Mouse (Mus musculus) hindbrain, embryonic 13.5 days (tissue): Measurements from ENCODE around the gene Babam2. TPM values are rescaled to one million over a fixed set of nuclear protein-coding genes. Genes with fewer than 3 reads are reported as not detected.
A peak's percentile ranks its signal among the peaks of the same experiment; 100 is the strongest.

Source experiments
- ATAC-seq: fragments of 200-750 bp; cut with Nextera tagmentation; 2 replicates; pipeline ENCODE4 v1.8.0; 2017; ENCODE audit warnings: moderate TSS enrichment; ENCODE audit not compliant: low FRiP score
- H3K27ac ChIP-seq: fragments of 300-500 bp; sonication (generic); 2 replicates; pipeline ENCODE4 v1.5.1; 2015; ENCODE audit warnings: inconsistent platforms, mild to moderate bottlenecking, moderate library complexity
- H3K27me3 ChIP-seq: fragments of 300-500 bp; sonication (generic); 2 replicates; pipeline ENCODE4 v1.6.1; 2015; ENCODE audit warnings: mild to moderate bottlenecking, inconsistent platforms
- H3K36me3 ChIP-seq: fragments of 300-500 bp; sonication (generic); 2 replicates; pipeline ENCODE4 v1.6.1; 2015; ENCODE audit warnings: mild to moderate bottlenecking, inconsistent platforms
- H3K4me1 ChIP-seq: fragments of 300-500 bp; sonication (generic); replicated peaks from 2 replicates; pipeline ENCODE4 v1.6.1; 2015; ENCODE audit warnings: inconsistent platforms
- H3K4me2 ChIP-seq: fragments of 300-500 bp; sonication (generic); 2 replicates; pipeline ENCODE4 v1.6.1; 2015; ENCODE audit warnings: inconsistent platforms, mild to moderate bottlenecking, moderate library complexity
- H3K4me3 ChIP-seq: fragments of 300-500 bp; sonication (generic); 2 replicates; pipeline ENCODE4 v1.5.1; 2015; ENCODE audit warnings: mild to moderate bottlenecking, inconsistent platforms
- H3K9ac ChIP-seq: fragments of 300-500 bp; sonication (generic); 2 replicates; pipeline ENCODE4 v1.6.1; 2015; ENCODE audit warnings: mild to moderate bottlenecking, inconsistent platforms
- H3K9me3 ChIP-seq: fragments of 300-500 bp; sonication (generic); 2 replicates; pipeline ENCODE4 v1.6.1; 2016; ENCODE audit warnings: inconsistent platforms
- WGBS: fragments of 180-500 bp; shearing (Covaris S2); methylation state at CpG from one replicate; pipeline ENCODE4 v1.1.7; 2015; 5-methylcytosine and 5-hydroxymethylcytosine counted together
- polyA plus RNA-seq: library from polyadenylated mRNA; unstranded; fragments of >200 nt; fragmentation: Nextera tagmentation; extraction: Ambion mirVana; gene quantifications from 2 replicates; pipeline ENCODE4 v1.2.1, GENCODE M21; 2015

Babam2 gene
- polyA plus RNA-seq, 1 experiment from 2014 or later: 58.4 TPM

DNA sequence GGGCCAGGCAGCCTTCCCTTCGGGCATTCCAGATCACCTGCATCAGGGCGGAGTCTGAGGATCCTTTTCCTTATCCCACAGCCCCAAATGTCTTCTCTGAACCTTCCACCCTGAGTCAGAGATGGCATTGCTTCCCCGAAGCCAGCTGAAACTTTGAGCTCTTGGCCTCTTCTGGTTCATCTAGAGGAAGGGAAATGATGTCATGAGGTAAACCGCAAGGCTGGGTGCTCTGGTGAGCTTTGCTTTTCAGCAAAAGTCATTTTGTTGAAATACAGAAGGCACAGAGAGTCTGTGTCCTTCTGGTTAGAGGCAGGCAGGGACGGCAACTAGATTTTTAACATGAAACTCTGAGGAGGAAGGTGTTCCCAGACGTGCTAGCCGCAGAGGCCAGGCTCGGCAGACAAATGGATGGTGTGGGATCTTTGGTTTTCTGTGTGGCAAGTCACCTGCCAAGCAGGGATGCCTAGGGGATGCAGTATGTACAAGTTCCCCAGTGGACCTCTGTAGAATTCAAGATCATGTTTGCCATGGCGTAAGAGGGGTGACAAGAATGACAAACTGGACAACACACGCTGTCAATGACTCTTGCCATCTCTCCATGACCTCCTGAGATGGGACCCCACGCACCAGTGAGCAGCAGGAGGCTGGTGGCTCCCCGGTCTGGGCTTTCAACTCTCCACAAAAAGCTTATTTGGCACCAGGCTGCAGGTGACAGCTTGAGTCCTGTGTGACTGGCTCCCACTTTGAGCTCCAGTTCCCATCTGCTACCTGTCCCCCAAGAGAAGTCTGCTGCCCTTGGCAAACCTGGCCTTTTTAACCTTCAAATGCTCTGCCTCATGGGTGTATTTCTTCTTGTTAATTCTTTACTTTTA is 406.9 kb downstream of the Babam2 start:
- H3K4me3 ChIP-seq: no peak overlapping the region
- no peaks in the 10 kb centered on the region for H3K36me3 ChIP-seq
- no peak overlapping the region for H3K4me2 ChIP-seq
- peaks cover 11% of the 10 kb centered on the region for H3K4me1 ChIP-seq
- H3K9me3 ChIP-seq: no peaks in the 10 kb centered on the region
- no peak overlapping the region for H3K27ac ChIP-seq
- no peaks in the 10 kb centered on the region for H3K27me3 ChIP-seq
- H3K9ac ChIP-seq: no peak overlapping the region
- no peak for ATAC-seq
- 87% methylated on average over 12 of the region's 12 CpGs for WGBS

DNA sequence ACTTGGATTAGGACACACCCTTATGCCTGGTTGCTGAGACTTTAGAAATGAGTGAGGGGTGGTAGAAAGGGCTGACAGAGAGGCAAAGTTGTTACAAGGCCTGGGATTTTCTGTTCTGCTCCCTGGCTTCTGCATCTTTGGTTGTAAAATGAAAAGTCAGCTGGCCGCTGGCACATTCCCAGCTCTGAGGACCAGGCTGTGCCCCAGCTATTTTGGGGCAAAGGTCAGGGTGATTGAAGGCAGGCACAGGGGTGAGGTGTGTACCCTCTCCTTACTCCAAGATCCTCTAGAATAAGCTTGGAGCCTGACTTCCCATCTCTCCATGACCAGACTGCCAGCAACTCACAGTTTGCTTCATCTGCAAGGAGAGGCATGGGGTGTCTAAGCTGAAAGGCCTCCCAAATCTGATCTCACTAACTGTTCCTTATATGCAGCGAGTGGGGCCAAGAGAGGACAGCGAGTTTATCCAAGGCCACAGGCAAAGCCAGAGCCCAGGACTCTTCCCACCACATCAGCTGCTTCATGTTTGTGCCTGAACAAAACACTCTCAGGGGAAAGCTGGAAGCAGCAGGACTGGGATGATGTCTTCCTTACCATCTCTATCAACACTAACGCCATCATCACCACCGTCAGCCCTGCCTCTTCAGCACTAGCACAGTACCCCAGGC is 409.1 kb downstream of the Babam2 start:
- Histone ChIP-seq H3K4me1 (peaks cover 11% of the 10 kb centered on the region), H3K9ac (no peak overlapping the region), H3K27me3 (no peaks in the 10 kb centered on the region), H3K4me2 (no peak overlapping the region), H3K36me3 (no peaks in the 10 kb centered on the region), H3K4me3 (no peak overlapping the region), H3K9me3 (no peaks in the 10 kb centered on the region), H3K27ac (no peak overlapping the region)
- WGBS: 90% methylated on average over 5 of the region's 5 CpGs
- ATAC-seq: no peak

DNA sequence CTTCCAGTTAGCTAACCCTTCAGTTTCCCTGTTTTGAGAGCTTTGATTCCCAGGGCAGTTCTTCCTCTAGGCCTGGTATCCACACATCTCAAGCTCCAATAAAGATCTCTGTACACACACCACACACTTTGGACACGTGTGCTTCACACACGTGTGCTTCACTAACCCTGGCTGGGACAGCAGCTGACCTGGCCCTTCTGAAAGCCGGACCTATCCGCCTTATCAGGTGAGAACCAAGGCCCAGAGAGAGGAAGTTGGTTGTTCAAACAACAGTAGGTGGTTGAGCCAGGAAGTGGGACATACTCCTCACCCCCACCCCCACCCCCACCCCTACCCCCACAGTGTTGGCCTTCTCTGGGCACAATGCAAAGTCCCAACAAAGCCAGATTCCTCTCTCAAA is 413.2 kb downstream of the Babam2 start:
- WGBS: 92% methylated on average over 4 of the region's 4 CpGs
- ATAC-seq: no peak
- no peak overlapping the region for H3K9ac ChIP-seq

DNA sequence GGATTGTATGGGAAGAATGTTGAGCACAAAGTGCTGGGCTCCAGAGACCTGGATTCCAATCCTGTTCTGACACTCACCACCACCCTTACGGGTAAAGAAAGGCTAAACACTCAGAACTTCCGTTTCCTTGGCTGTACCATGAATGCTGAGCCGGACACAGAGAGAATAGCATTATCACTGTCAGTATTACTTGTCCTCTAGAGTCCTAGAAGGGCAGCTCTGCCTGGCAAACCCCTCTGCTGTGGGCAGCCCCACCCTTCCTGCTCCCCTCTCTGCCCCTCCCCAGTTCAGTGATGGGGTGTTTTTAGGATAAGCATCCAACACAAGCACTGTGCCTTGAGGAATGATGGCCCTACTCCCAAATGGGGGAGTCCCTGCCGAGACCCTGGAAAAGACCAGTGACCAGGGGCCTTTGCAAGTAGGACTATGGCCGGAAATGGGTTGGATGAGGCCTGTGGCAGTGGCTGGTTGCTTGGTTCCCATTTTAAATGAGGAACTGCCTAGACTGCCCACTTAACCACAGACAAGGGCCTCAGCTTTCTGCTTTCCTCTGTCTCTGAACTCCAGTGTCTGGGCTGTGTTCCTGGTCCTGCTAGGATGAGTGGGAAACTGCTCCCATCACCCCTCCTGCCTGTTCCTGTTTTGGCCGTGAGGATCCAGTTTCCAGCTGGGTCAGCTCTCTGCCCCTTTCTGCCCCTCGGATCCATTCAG is 414.9 kb downstream of the Babam2 start:
- no peak overlapping the region for H3K4me2 ChIP-seq
- ATAC-seq: no peak
- H3K27ac ChIP-seq: no peak overlapping the region
- H3K4me1 ChIP-seq: no peaks in the 10 kb centered on the region
- no peaks in the 10 kb centered on the region for H3K9me3 ChIP-seq
- H3K4me3 ChIP-seq: no peak overlapping the region
- 82% methylated on average over 7 of the region's 7 CpGs for WGBS
- H3K36me3 ChIP-seq: no peaks in the 10 kb centered on the region
- no peaks in the 10 kb centered on the region for H3K27me3 ChIP-seq
- H3K9ac ChIP-seq: no peak overlapping the region

More for the DNA sequence above, 413.2 kb downstream of the Babam2 start:
- Histone ChIP-seq H3K27ac (no peak overlapping the region), H3K4me2 (no peak overlapping the region), H3K27me3 (no peaks in the 10 kb centered on the region), H3K36me3 (no peaks in the 10 kb centered on the region), H3K9me3 (no peaks in the 10 kb centered on the region), H3K4me3 (no peak overlapping the region), H3K4me1 (no peaks in the 10 kb centered on the region)

DNA sequence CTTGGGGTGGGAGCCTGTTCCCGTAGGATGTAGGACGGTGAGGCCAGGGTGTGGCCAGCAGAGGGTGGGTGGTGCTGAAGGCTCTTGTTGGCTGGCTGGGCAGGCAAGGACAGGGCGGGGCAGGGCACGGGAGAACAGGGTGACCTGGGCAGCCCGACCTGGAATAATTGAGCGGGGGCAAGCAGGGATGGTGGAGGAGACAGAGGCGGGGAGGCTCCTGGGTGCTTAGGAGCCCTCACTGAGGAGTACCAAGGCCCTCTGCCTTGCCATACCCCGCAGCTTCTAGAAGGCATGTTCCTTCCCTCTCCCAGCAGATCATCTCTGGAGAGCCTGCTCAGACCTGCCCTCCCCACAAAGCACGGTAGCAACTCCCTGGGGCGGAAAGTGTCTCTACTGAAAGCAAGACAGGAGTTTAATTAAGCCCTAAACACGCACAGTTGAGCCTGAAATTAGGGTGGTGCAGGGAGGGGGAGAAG is 423.5 kb downstream of the Babam2 start:
- 55% methylated on average over 11 of the region's 11 CpGs for WGBS
- H3K27ac ChIP-seq: no peak overlapping the region
- H3K36me3 ChIP-seq: no peaks in the 10 kb centered on the region
- no peak overlapping the region for H3K4me2 ChIP-seq
- H3K9ac ChIP-seq: no peak overlapping the region
- peaks cover 4% of the 10 kb centered on the region; the same call in 1 of the 2 replicates for H3K4me1 ChIP-seq
- no peak for ATAC-seq
- no peaks in the 10 kb centered on the region for H3K9me3 ChIP-seq
- H3K4me3 ChIP-seq: no peak overlapping the region
- no peaks in the 10 kb centered on the region for H3K27me3 ChIP-seq

DNA sequence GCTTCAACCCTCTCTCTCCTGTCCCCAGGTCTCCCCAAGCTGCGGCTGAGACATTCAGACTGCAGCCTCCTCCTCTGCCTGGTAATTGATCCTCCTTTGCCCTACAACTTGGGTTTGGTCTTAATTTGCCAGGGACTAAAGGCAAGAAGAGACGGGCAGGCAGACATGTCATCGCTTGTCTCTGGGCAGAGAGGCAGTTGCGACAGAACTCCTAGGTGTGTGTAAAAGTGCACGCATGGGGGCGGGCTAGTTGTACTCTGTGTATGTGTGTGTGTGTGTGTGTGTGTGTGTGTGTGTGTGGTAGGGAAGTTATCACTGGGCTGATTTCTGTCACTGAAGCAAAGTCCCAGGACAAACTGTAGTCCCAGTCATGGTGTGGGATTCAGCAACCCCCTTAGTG is 424.5 kb downstream of the Babam2 start:
- Histone ChIP-seq H3K27me3 (no peaks in the 10 kb centered on the region), H3K9me3 (no peaks in the 10 kb centered on the region), H3K4me2 (no peak overlapping the region), H3K9ac (no peak overlapping the region), H3K4me1 (peaks cover 4% of the 10 kb centered on the region; the same call in 1 of the 2 replicates), H3K27ac (no peak overlapping the region), H3K36me3 (no peaks in the 10 kb centered on the region), H3K4me3 (no peak overlapping the region)
- 92% methylated on average over 6 of the region's 6 CpGs for WGBS
- no peak for ATAC-seq

DNA sequence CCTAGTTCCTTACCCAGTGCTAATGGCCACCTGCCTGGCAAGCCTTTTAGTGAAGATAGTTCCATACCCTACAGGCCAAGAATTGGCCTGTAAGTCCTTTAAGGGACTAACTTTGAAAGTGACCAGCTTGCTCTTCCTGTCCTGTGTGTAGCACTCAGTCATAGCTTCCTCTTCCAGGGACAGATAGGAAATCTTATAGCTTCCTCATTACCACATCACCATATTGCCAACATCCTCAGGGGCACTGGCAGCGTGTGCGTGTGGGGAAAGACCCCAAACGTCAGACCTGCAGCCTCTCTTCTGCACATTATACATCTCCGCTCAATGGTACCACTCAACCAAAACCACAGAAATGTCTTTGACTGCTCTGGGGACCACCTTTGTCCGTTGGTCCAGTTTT is 424.9 kb downstream of the Babam2 start:
- 87% methylated on average over 5 of the region's 5 CpGs for WGBS
- Histone ChIP-seq H3K27ac (no peak overlapping the region), H3K4me3 (no peak overlapping the region)

DNA sequence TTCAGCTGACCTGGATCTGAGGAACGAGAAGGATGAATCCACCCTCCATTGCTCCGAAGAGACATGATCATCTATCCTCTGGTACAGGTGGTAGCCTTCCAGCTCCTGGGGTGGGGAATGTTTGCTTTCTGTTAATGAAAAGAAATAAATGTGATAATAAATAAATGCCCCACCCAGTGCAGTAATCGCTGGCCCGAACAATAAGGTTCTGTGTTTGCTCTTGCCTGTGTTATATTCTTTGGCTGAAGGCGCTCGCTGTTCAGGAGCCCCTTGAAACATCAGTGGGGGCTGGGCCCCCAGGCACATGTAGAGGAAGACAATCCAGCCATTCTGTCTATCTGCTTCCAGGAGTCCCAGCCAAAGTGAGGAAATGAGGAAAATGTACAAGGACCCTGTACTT is 427.5 kb downstream of the Babam2 start:
- H3K36me3 ChIP-seq: no peaks in the 10 kb centered on the region
- H3K4me3 ChIP-seq: no peak overlapping the region
- H3K9ac ChIP-seq: no peak overlapping the region
- ATAC-seq: no peak
- H3K27me3 ChIP-seq: peaks cover 14% of the 10 kb centered on the region; the same call in 1 of the 2 replicates
- H3K4me2 ChIP-seq: no peak overlapping the region
- no peaks in the 10 kb centered on the region for H3K9me3 ChIP-seq
- peaks cover 4% of the 10 kb centered on the region; the same call in 1 of the 2 replicates for H3K4me1 ChIP-seq
- whole genome bisulfite sequencing: 89% methylated on average over 6 of the region's 6 CpGs
- H3K27ac ChIP-seq: no peak overlapping the region

More for the DNA sequence above, 424.9 kb downstream of the Babam2 start:
- Histone ChIP-seq H3K4me1 (peaks cover 4% of the 10 kb centered on the region; the same call in 1 of the 2 replicates), H3K27me3 (no peaks in the 10 kb centered on the region), H3K4me2 (no peak overlapping the region), H3K9me3 (no peaks in the 10 kb centered on the region), H3K36me3 (no peaks in the 10 kb centered on the region), H3K9ac (no peak overlapping the region)
- no peak for ATAC-seq

DNA sequence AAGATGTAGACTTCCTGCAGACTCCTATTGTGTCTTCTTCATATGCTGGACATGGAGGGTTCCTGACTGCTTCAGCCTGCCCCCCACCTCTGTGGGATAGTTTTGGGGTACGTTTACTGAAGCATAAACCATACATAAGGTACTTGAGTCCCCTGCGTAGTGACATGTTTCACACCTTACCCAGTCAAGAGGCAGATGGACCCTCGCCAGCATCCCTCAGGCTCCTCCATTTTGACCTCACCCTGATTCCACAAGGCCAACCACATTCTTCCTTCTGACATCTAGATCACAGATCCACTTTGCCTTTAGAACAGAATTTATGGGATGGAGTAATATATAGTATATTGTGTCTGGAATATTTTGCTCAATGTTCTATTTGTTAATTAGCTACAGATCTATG is 429.7 kb downstream of the Babam2 start:
- no peak overlapping the region for H3K9ac ChIP-seq
- no peak overlapping the region for H3K4me2 ChIP-seq
- H3K27ac ChIP-seq: no peak overlapping the region
- peaks cover 36% of the 10 kb centered on the region for H3K27me3 ChIP-seq
- H3K9me3 ChIP-seq: no peaks in the 10 kb centered on the region
- no peak overlapping the region for H3K4me3 ChIP-seq
- ATAC-seq: no peak
- 48% methylated on average over 3 of the region's 3 CpGs for WGBS
- no peaks in the 10 kb centered on the region for H3K4me1 ChIP-seq
- no peaks in the 10 kb centered on the region for H3K36me3 ChIP-seq

DNA sequence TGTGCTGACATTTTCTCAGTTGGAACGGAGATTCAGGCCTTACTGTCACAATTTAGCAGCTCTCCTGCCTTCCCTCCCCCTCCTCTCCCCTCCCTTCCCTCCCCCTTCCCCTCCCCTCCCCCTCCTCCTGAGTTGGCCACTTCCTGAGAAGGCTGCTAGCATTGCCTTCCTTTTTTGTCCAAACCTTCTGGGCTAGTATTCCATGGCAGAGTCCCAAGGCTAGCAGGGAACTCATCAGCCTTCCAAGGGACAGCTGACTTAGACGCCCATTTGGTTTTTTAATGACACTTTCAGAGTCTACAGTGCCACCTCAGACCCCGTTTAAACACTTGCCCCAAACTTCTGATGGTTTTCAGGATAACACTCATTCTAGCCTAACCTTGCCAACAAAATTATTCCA is 430.4 kb downstream of the Babam2 start:
- Histone ChIP-seq H3K9me3 (no peaks in the 10 kb centered on the region), H3K4me1 (peaks cover 4% of the 10 kb centered on the region), H3K4me3 (no peak overlapping the region), H3K27me3 (peaks cover 43% of the 10 kb centered on the region), H3K36me3 (no peaks in the 10 kb centered on the region), H3K4me2 (no peak overlapping the region), H3K27ac (no peak overlapping the region), H3K9ac (no peak overlapping the region)
- no peak for ATAC-seq
- 64% methylated on average over 3 of the region's 3 CpGs for WGBS

DNA sequence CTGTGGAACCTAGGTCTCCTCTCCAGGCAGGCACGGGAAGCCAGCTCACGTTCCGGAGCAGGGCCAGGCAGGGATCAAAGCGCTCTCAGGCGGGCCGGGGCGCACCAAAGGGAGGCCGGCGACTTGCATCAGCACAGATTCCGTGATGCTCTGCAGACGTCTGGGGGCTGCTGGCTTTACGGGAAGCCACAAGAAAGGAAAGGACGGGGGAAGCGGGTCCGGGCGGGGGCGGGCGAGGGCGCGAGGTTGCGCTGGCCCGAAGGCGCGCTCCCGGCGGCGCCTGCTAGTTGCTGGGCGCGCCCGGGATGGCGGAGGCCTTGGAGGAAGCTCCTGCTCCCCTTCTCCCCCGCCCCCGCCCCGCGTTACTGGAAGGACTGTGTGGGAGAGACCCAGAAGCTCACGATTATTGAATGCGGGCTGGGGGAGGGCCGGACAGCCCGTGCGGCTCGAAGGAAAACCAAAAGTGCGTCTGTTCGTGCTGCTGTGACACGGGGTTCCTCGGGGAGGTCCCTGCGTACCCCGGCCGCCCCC is 435.6 kb downstream of the Babam2 start:
- Histone ChIP-seq H3K27ac (peak overlapping the region; percentile 24), H3K4me2 (peak overlapping the region; percentile 96), H3K9ac (peak overlapping the region; percentile 79), H3K4me1 (peaks cover 38% of the 10 kb centered on the region), H3K36me3 (no peaks in the 10 kb centered on the region), H3K27me3 (peaks cover 85% of the 10 kb centered on the region), H3K4me3 (peak overlapping the region; percentile 59), H3K9me3 (no peaks in the 10 kb centered on the region)
- 0% methylated on average over 47 of the region's 48 CpGs for WGBS
- ATAC-seq: peak; percentile 34

DNA sequence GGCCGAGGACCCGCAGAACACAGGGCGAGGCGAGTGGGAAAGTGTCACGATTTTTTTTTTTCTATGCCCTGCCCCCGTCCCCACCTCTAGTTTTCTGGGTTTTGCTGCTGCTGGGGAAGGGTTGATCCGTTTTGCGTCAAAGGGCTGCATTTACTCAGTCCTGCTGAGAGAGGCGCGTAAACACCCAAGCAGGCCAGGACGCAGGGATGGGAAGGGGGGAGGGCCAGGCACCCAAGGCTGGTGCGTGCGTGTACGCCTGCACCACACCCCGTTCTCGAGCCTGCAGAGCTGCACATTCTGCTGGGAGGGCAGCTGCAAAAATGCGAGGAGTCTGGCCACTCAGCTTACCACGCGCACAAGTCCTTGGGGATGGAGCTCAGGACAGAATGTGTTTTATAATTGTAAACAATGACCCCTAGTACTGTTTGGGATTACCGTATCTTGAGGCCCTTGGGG is 436.1 kb downstream of the Babam2 start:
- under 1% methylated on average over 20 of the region's 20 CpGs for WGBS

More for the DNA sequence above, 436.1 kb downstream of the Babam2 start:
- no peak for ATAC-seq
- H3K27ac ChIP-seq: peak overlapping the region; percentile 24
- no peaks in the 10 kb centered on the region for H3K9me3 ChIP-seq
- peaks cover 38% of the 10 kb centered on the region for H3K4me1 ChIP-seq
- H3K4me2 ChIP-seq: peak overlapping the region; percentile 96
- no peaks in the 10 kb centered on the region for H3K36me3 ChIP-seq
- H3K9ac ChIP-seq: peak overlapping the region; percentile 79
- peak overlapping the region; percentile 59 for H3K4me3 ChIP-seq
- H3K27me3 ChIP-seq: peaks cover 89% of the 10 kb centered on the region
